Mouse (Mus musculus) mouse trophoblast stem cell (cell line): ENCODE measurements around the gene Gm20518.

Experiments
- in situ Hi-C, 2 experiments: fragments of 300-500 bp; cut with MseI, MboI; formaldehyde crosslinking; loops; 2 replicates in 1 of 2; 3 replicates in 1 of 2; pipeline ENCODE4 v1.15.1; 2025

The Gm20518 gene

DNA sequence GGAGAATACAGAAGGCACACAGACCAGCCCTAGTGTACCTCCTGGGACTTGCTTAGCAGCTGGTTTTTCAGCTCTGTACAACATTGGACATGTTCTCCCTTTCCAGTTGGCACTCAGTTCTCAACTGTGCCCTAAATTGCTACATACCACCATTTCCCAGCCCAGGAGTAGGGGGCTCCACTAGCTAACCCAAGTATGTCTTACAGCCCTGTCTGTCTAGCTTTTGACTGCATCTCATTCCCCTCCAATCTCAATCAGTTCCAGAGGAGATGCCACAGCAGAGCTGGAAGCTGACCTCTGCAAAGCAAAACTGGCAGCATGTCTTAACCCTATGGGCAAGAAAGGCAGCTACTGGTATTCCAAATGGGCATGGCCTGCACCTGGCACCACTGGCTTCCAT, 4.6 kb upstream of the Gm20518 start:
- in situ Hi-C loops, result no loop called here

DNA sequence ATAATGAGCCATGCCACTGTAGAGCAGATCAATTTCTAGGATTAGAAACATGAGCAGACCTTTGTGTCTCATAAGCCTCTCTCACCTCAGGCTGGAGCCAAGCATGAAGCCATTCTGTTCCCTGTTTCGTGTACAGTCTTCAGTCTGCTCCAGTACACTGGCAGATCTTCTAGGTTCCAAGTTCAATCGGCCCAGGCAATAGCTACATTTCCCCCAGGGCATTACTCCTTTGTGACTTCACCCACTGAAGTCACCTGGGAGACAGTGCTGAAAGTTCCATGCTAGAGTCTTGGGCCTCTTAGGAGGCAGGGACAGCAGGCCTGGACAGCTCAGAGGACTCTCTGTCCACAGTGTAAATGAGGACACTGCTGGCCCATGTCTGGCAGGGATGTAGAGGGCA, 2.5 kb upstream of the Gm20518 start, which contains the start of gene Tssk1:
Gene Tssk1 (plus strand): TSS at position 301 of the 400 bp plus-strand sequence.
- in situ Hi-C loops, result no loop called here

- in situ Hi-C loops, result no loop called here
Measured at GRCm38 (mm10) chr16:17892606-17893005, 1.1 kb upstream of the Gm20518 start.

GRCm38 (mm10) chr16:17890917-17891566, 429 bp downstream of the Gm20518 start:
- in situ Hi-C loops, result no loop called here

GRCm38 (mm10) chr16:17890342-17890727, 1.1 kb downstream of the Gm20518 start:
- in situ Hi-C loops, result no loop called here

DNA sequence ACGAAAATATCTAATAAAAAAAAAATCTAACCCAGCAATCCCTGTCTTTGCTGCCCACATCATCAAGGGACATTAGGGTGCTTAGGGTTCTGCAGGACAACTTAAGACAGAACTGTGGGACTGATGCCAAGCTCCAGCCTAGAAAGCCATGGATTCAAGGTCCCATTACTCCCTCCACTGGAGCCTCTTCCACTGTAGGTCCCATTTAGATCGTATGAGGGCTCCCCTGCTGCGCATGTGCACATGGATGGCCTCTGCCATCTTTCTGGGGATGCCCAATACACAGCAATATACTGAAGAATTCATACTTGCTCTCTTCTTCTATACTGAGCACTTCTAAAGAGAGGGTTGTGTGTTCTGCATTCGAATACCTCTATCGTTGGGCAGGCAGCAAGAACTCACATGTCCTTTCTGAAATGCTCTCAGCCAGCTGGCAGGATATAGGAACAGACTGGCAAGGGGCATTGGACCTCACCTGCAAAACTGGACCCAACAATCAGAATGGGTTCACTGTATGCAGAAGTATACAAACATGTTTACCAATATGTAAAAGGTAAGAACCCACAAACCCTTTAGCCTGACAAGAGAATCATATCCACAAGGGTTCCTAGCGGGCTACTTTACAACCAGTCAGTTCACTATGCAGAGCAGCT, 1.7 kb downstream of the Gm20518 start:
- in situ Hi-C loops, result no loop called here

GRCm38 (mm10) chr16:17884116-17884515, 7.4 kb downstream of the Gm20518 start:
- in situ Hi-C loops, result no loop called here

DNA sequence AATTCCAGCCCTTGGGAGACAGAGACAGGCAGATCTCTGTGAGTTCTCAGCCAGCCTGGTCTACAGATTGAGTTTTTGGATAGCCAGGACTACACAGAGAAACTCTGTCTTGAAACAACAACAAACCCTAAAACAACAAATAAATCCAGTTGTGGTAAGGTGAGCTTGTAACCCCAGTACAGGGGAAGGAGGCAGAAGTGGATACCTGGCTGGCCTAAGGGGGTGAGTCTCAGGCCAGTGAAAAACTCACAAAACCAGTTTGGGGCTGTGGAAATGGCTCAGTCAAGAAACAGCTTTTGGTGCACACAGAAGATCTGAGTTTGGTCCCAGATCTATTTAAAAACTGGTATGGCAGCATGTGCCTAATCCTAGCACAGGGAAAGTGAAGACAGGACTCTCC, 9.3 kb downstream of the Gm20518 start:
- in situ Hi-C loops, result no loop called here

- in situ Hi-C loops, result no loop called here
Measured at GRCm38 (mm10) chr16:17879571-17879970, 11.9 kb downstream of the Gm20518 start.

DNA sequence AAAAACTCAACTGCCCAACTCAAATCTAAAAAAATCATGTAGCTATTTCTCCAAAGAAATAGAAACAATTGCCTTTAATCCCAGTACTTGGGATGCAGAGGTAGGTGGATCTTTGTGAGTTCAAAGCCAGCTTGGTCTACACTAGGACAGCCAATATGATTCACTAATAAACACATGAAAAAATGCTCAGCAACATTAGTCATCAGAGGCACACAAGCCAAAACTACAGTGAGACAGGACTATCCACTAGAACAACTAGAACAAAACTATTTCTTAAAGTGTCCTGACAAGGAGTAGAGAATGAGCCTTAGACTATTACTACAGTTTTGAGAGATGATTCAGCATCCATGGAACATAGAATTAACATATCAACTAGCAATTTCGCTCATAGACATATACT, 15.4 kb downstream of the Gm20518 start:
- in situ Hi-C loops, result no loop called here

GRCm38 (mm10) chr16:17875174-17875573, 16.3 kb downstream of the Gm20518 start:
- in situ Hi-C loops, result no loop called here

DNA sequence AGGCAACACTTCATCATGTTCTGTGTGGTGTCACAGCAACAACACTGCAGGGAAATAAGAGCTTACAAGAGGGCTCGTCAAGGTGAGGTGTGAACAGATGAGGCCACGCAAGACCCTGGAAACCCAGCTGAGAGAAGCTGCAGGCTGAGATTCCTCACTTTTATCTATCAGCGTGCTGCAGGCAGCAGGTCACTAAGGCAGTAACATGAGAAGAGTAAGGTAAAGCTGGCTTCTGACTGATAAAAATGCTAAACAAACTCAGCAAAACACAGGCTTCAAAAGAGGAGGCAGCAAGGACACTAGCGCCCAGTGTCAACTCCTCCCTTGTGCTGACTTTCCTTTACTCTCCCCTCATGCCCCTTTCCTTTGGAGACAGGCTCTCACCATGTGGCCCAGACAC, 18.5 kb downstream of the Gm20518 start:
- in situ Hi-C loops, result no loop called here

DNA sequence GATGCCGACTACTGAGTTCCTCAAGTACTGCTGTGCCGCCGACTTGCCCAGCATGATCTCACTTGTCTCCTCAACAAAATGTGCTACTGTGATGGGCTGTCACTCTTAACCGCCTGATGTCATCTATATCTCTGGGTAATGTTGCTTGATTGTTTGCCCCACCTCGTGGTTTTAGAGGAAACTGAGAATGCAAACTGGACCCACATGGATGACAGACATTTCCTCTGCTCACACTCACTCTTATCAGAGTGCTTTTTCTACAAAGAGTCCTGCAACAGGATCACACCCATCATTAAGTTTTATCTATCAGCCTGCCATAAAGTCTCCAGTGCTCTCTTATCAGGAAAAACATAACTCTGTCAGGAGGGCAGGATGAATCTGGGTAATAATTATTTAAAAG, 20.2 kb downstream of the Gm20518 start:
- in situ Hi-C loops, result no loop called here

DNA sequence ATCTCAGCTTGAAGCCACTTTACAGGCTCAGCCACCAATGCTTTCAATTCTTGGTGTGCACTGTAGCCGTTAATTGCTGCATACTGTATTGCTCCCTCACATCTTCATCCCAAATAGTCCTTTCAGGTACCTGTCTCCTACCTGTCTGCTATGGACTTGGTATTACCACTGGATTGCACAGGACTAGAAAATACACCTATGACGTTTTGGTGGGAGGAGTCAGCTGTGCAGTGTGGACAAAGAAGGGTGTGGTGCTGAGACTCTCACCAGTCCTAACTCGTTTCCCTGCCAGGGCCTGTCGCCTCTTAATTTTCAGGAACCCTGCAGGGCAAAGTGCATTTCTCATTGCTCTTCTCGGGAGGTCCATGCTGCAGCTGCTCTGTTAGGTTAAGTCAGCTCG, 25.7 kb downstream of the Gm20518 start:
- in situ Hi-C loops, result no loop called here

- in situ Hi-C loops, result no loop called here
Measured at GRCm38 (mm10) chr16:17865293-17865692, 26.2 kb downstream of the Gm20518 start.

GRCm38 (mm10) chr16:17858592-17858991, 32.9 kb downstream of the Gm20518 start:
- in situ Hi-C loops, result no loop called here

DNA sequence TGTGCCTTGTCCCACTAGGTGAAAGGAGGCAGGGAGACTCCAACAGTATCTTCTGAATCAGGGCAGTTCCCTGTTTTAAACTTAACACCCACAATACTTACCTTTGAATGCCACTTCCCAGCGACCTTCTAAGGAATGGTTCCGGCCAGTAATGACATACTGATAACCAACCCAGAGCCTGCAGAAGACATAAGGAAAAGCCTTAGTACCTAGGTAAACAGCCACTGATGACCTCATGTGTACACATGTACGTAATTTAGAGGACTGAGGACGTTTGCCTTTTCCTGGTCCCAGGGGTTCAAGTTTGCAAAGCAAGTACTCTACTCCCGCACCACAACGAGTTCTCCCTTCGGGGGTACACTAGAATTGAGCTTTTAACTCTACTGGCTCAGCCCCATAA, 34.3 kb downstream of the Gm20518 start:
- in situ Hi-C loops, result no loop called here

DNA sequence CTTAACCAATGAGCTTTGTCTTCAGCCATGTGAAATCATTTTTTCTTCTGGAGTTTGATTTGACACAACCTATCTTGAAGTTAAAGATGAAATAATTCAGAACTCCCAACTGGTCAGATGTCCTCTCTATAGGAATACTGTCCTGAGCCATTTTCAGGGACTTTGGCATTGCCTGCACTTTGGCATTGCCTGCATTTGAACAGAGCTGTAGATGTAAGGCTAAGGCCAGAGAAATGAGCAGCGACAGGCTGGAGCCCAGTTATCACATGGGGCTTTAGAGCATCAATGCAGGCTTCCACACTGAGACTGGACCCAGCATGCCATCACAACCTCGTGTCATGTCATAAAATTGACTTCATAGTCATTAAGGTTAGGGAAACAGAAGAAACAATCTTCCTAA, 38.2 kb downstream of the Gm20518 start:
- in situ Hi-C loops, result no loop called here

- in situ Hi-C loops, result no loop called here
Measured at GRCm38 (mm10) chr16:17851860-17852259, 39.6 kb downstream of the Gm20518 start.

- in situ Hi-C loops, result no loop called here
Measured at GRCm38 (mm10) chr16:17851331-17851730, 40.1 kb downstream of the Gm20518 start.

DNA sequence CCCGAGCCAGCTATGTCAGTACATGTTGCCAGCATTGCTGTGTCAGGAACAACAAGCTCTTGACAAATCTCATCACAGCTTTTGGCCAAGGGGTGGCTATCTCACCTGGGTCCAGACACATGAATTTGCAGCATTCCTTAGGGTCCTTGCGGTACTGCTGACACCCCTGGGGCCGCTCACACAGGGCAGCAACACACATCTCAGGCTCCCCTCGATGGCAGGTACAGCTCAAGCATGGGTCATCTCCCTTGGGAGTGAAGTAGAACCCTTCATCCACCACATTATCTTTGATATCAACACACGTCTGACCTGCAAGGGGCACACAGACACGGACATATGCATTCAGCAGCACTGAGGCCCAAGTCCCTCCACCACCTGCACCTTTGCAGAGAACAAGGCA, 42.0 kb downstream of the Gm20518 start:
- in situ Hi-C loops, result no loop called here

DNA sequence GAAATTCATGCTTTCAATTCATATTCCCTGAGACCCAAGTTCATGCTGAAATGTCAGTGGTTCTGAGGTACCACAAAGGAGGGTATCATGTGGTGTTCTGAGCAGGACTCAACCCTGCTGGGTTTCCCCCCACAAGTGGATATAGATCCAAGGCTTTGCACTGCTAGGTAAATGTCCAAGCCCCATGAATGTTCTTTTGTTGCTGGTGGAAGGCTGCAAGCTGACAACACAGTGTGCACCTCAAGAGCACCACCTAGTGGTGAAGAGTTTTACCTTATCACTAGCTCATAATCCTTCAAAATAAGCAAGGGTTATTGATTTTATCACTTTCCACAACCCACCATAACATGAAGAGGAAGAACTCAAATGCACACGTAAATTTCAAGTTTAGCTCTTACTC, 42.5 kb downstream of the Gm20518 start:
- in situ Hi-C loops, result no loop called here

DNA sequence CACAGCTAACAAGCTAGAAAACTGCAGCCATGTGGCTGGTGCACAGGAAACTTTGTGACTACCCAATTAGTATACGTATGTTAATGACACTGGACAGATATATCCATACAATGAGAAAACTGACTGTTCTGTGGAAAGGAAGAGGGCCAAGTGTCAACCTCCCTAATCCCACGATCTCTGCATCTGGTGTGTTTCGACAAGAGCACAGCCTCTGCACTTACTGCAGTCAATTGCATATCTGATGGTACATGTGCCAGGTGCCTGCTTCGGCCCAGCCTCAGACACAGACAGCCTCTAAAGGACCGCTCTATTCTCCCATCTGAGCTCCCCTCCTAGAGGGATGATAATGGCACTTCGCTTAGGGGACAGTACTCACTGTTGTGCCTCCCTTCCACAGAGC, 43.0 kb downstream of the Gm20518 start:
- in situ Hi-C loops, result no loop called here
